ENCODE assay signal across 12 mouse cellular contexts in genomic region chr16:50211727-50212126, GRCm38 (mm10).
"Had no signal": no experiment of that assay in that cellular context is flagged by ENCODE, and none has a peak within 500 bp of the region (broad histone marks: within the 10 kb centered on the region; RNA-seq: fewer than 3 reads in every experiment).

No protein-coding gene starts in this region.

- DNase-seq: kidney, adult 18-20 months; kidney, postnatal 10 days; kidney, postnatal 4 days; lung, adult 18-20 months; right cerebral cortex, postnatal 14 days; spleen, adult 18-20 months; thymus, adult 18-20 months; thymus, postnatal 25 days had no signal

- H3K4me1 ChIP-seq: limb, embryonic 12.5 days; midbrain, embryonic 13.5 days had no signal

- H3K27ac ChIP-seq: layer of hippocampus, adult 2 months; limb, embryonic 12.5 days; liver, embryonic 14.5 days; midbrain, embryonic 13.5 days had no signal

- H3K4me3 ChIP-seq: layer of hippocampus, adult 2 months; limb, embryonic 12.5 days; midbrain, embryonic 13.5 days had no signal
